Mouse (Mus musculus): ENCODE measurements at regions not wholly inside any gene's neighbourhood (a gene's known extent, or its start where the extent isn't known, plus 50 kb on each side); places are given as distances from the start of the nearest gene placed in this dataset.

DNA sequence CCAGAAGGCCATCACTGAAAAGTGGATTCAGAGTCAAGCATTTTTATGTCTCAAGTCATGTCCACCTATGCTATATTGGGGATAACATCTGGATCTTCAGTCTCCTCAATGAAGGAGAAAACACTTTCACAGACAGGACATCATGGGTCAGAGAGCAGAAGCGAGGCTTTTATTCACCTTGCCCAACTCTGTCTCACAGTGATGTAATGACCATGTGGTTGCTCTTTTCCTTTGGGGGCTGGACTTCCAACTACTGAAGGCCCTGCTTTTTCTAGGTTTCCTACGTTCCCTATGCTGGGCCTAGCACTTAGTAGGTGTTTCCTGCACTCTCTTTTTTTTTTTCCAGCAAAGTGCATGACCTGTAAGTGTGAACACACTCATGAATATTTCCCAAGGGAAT, 130.4 kb downstream of the 4933412E24Rik start:
- no peak for TF ChIP-seq CTCF (IDR thresholded peaks at IDR 0.05; ENCODE audit: extremely low read depth, insufficient read length, insufficient replicate concordance, low read depth, low read length)
- no peak for TF ChIP-seq POLR2A (IDR thresholded peaks at IDR 0.05; ENCODE audit: low read depth, low read length)

Data from small intestine, adult 2 months (tissue).